Mouse (Mus musculus) embryonic facial prominence, embryonic 11.5 days (tissue): ENCODE data around the gene Gsdme. TPM values are rescaled to one million over a fixed set of nuclear protein-coding genes. Genes with fewer than 3 reads are reported as not detected.

Experiments
- ATAC-seq: fragments of 200-750 bp; cut with Nextera tagmentation; replicated peaks from 2 replicates; pipeline ENCODE4 v1.8.0; 2017; ENCODE audit warnings: low read depth; ENCODE audit not compliant: insufficient number of reproducible peaks, low FRiP score, low TSS enrichment
- DNase-seq: peaks from one replicate; pipeline ENCODE4 v3.0.0-alpha.2; 2015; ENCODE audit warnings: low spot score
- H3K27ac ChIP-seq: fragments of 300-500 bp; sonication (generic); replicated peaks from 2 replicates; pipeline ENCODE4 v1.5.1; 2014; ENCODE audit warnings: mild to moderate bottlenecking, low read depth, low read length, control low read depth
- H3K27me3 ChIP-seq: fragments of 300-500 bp; sonication (generic); 2 replicates; pipeline ENCODE4 v1.6.1; 2014; ENCODE audit warnings: mild to moderate bottlenecking, low read length, moderate library complexity, mixed read lengths; ENCODE audit not compliant: control insufficient read depth, insufficient read depth
- H3K36me3 ChIP-seq: fragments of 300-500 bp; sonication (generic); replicated peaks from 2 replicates; pipeline ENCODE4 v1.6.1; 2014; ENCODE audit warnings: low read depth, mild to moderate bottlenecking, low read length, moderate library complexity, mixed read lengths; ENCODE audit not compliant: control insufficient read depth, insufficient read depth
- H3K4me1 ChIP-seq: fragments of 300-500 bp; sonication (generic); 2 replicates; pipeline ENCODE4 v1.6.1; 2014; ENCODE audit warnings: low read length, mixed read lengths; ENCODE audit not compliant: control insufficient read depth, insufficient read depth
- H3K4me2 ChIP-seq: fragments of 300-500 bp; sonication (generic); 2 replicates; pipeline ENCODE4 v1.6.1; 2014; ENCODE audit warnings: low read depth, mild to moderate bottlenecking, control low read depth, low read length, moderate library complexity
- H3K4me3 ChIP-seq: fragments of 300-500 bp; sonication (generic); 2 replicates; pipeline ENCODE4 v1.5.1; 2014; ENCODE audit warnings: low read depth, low read length, control low read depth
- H3K9ac ChIP-seq: fragments of 300-500 bp; sonication (generic); replicated peaks from 2 replicates; pipeline ENCODE4 v1.6.1; 2014; ENCODE audit warnings: mild to moderate bottlenecking, control low read depth, low read length
- H3K9me3 ChIP-seq: fragments of 300-500 bp; sonication (generic); replicated peaks from 2 replicates; pipeline ENCODE4 v1.6.1; 2016; ENCODE audit warnings: mild to moderate bottlenecking, low read length, inconsistent platforms, mixed read lengths; ENCODE audit not compliant: control insufficient read depth
- WGBS: fragments of 180-500 bp; shearing (Covaris S2); extraction: QIAGEN DNeasy Blood & Tissue Kit; methylation state at CpG from one replicate; pipeline ENCODE4 v1.1.7; 2014; 5-methylcytosine and 5-hydroxymethylcytosine counted together
- polyA plus RNA-seq: library from polyadenylated mRNA; unstranded; fragments of >200 nt; fragmentation: Nextera tagmentation; extraction: Ambion mirVana; gene quantifications from 2 replicates; pipeline ENCODE4 v1.2.1, GENCODE M21; 2014

Gsdme gene
- polyA plus RNA-seq, 1 experiment from 2014 or later, result 42.1 TPM

DNA sequence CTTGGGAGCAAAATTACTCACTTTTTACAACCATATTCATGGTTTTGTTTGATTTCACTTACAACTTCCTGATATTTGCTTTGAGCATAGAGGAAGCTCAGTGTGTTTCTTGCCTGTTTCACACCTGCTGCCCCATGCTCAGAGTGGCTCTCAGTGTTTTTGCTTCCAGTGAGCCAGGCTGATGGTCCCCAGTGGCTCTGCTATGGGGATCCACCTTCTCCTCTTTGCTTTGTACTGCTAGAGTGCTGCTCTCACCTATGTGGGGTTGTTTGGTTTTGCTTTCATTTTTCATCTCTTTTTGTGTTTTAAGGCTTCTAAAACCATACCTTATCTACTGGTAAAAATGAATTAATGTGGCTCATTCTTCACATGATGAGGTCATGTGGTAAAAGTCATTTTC lies 117.5 kb downstream of the Gsdme start:
- Histone ChIP-seq H3K27me3 (no peaks in the 10 kb centered on the region), H3K9me3 (no peaks in the 10 kb centered on the region)
- ATAC-seq, result no peak

DNA sequence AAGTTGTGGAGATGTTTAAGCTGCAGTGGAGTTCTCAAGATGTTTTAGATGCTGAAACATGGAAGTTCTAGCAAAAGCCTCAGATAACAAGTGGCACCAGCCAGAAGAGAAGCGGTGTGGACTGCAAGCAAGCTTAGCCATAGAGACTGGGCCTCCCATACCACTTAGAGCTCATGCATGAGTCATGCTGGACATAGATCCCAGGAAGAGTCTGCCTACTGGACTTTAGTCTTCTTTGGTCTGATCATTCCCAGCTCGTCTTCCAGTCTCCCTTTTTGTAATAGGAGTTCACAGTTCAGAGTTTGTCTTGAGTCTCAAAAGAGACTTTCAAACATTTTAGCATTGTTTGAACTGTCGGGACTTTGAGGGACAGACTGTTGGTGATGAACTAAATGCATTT lies 124.1 kb downstream of the Gsdme start:
- no peak for ATAC-seq
- H3K9ac ChIP-seq, result no peak overlapping the region
- WGBS, result 91% methylated on average over 3 of the region's 3 CpGs
- H3K4me3 ChIP-seq, result no peak overlapping the region
- H3K36me3 ChIP-seq, result no peaks in the 10 kb centered on the region
- no peak overlapping the region for H3K27ac ChIP-seq
- H3K27me3 ChIP-seq, result no peaks in the 10 kb centered on the region
- H3K4me2 ChIP-seq, result no peak overlapping the region
- DNase-seq, result no peak
- no peaks in the 10 kb centered on the region for H3K9me3 ChIP-seq
- no peaks in the 10 kb centered on the region for H3K4me1 ChIP-seq

More for the DNA sequence above, 117.5 kb downstream of the Gsdme start:
- H3K27ac ChIP-seq, result no peak overlapping the region
- H3K9ac ChIP-seq, result no peak overlapping the region
- no peaks in the 10 kb centered on the region for H3K4me1 ChIP-seq
- no peak overlapping the region for H3K4me2 ChIP-seq
- no peak overlapping the region for H3K4me3 ChIP-seq
- no peaks in the 10 kb centered on the region for H3K36me3 ChIP-seq
- no peak for DNase-seq

Other genes starting within 250 kb of the Gsdme start
- 70.9 and 74.5 TPM in 2 replicates for gene Mpp6, start 153.6 kb downstream of the Gsdme start, polyA plus RNA-seq
- 9.0 and 10.4 TPM in 2 replicates for gene Osbpl3, start 192.3 kb upstream of the Gsdme start, polyA plus RNA-seq